16 mouse cellular contexts compared by ENCODE assay signal in genomic region chr9:66279647-66280046, GRCm38 (mm10).
DNase-seq lines count a peak whose midpoint lies in the region; ATAC-seq and TF ChIP-seq lines count a peak whose summit lies in the region.
"Had no signal": no experiment of that assay in that cellular context is flagged by ENCODE, and none has a peak within 500 bp of the region (broad histone marks: within the 10 kb centered on the region; RNA-seq: fewer than 3 reads in every experiment).

No protein-coding gene starts in this region.

- H3K27ac ChIP-seq in heart, embryonic 11.5 days (ENCODE audit: low read depth, low read length): no peak overlapping the region
- peak overlapping the region; percentile 53 for H3K27ac ChIP-seq in small intestine, adult 2 months (ENCODE audit: insufficient read depth, low read depth, low read length)
- no peak overlapping the region for H3K27ac ChIP-seq in liver, embryonic 12.5 days
- H3K27ac ChIP-seq: embryonic facial prominence, embryonic 13.5 days; hindbrain, embryonic 10.5 days; liver, embryonic 13.5 days; lung, embryonic 15.5 days; midbrain, embryonic 13.5 days had no signal

- no peak overlapping the region for H3K4me3 ChIP-seq in heart, embryonic 11.5 days (ENCODE audit: low read depth, low read length)
- H3K4me3 ChIP-seq in small intestine, adult 2 months (ENCODE audit: low read depth, low read length): no peak overlapping the region
- no peak overlapping the region for H3K4me3 ChIP-seq in liver, embryonic 12.5 days
- H3K4me3 ChIP-seq: embryonic facial prominence, embryonic 13.5 days; hindbrain, embryonic 10.5 days; liver, embryonic 13.5 days; lung, embryonic 15.5 days; midbrain, embryonic 13.5 days had no signal

- H3K4me2 ChIP-seq in heart, embryonic 11.5 days: no peak overlapping the region
- no peak overlapping the region for H3K4me2 ChIP-seq in liver, embryonic 12.5 days
- H3K4me2 ChIP-seq: embryonic facial prominence, embryonic 13.5 days; liver, embryonic 13.5 days; lung, embryonic 15.5 days; midbrain, embryonic 13.5 days had no signal

- no peaks in the 10 kb centered on the region for H3K9me3 ChIP-seq in heart, embryonic 11.5 days (replicated peaks; ENCODE audit: control insufficient read depth, low read length)
- H3K9me3 ChIP-seq in liver, embryonic 12.5 days (replicated peaks): no peaks in the 10 kb centered on the region
- H3K9me3 ChIP-seq: embryonic facial prominence, embryonic 13.5 days; hindbrain, embryonic 10.5 days; lung, embryonic 15.5 days; midbrain, embryonic 13.5 days had no signal

- no peak for TF ChIP-seq CTCF in small intestine, adult 2 months (IDR thresholded peaks at IDR 0.05; ENCODE audit: extremely low read depth, insufficient read length, insufficient replicate concordance, low read depth, low read length)

- no peak for TF ChIP-seq POLR2A in small intestine, adult 2 months (IDR thresholded peaks at IDR 0.05; ENCODE audit: low read depth, low read length)

- ATAC-seq in heart, embryonic 11.5 days (replicated peaks; ENCODE audit: insufficient number of reproducible peaks, low FRiP score, low TSS enrichment): no peak
- no peak for ATAC-seq in liver, embryonic 12.5 days
- ATAC-seq: midbrain, embryonic 13.5 days had no signal

- H3K4me1 ChIP-seq in heart, embryonic 11.5 days (ENCODE audit: control insufficient read depth, insufficient read depth, low read length): peaks cover 15% of the 10 kb centered on the region
- H3K4me1 ChIP-seq in small intestine, adult 2 months (ENCODE audit: control insufficient read depth, insufficient read depth, insufficient read length, low read length): peaks cover 34% of the 10 kb centered on the region
- peaks cover 42% of the 10 kb centered on the region for H3K4me1 ChIP-seq in liver, embryonic 12.5 days

- H3K9ac ChIP-seq in heart, embryonic 11.5 days (ENCODE audit: low read depth, low read length): no peak overlapping the region
- H3K9ac ChIP-seq in liver, embryonic 12.5 days: no peak overlapping the region
- H3K9ac ChIP-seq: embryonic facial prominence, embryonic 13.5 days; liver, embryonic 13.5 days; lung, embryonic 15.5 days; midbrain, embryonic 13.5 days had no signal

- no peaks in the 10 kb centered on the region for H3K27me3 ChIP-seq in heart, embryonic 11.5 days (ENCODE audit: control insufficient read depth, insufficient read depth, low read length)
- no peaks in the 10 kb centered on the region for H3K27me3 ChIP-seq in small intestine, adult 2 months (ENCODE audit: control insufficient read depth, insufficient read depth, low read length)
- no peaks in the 10 kb centered on the region; the same call in 1 of the 2 replicates for H3K27me3 ChIP-seq in liver, embryonic 12.5 days (replicated peaks)
- H3K27me3 ChIP-seq: embryonic facial prominence, embryonic 13.5 days; lung, embryonic 15.5 days; midbrain, embryonic 13.5 days had no signal

- no peaks in the 10 kb centered on the region for H3K36me3 ChIP-seq in heart, embryonic 11.5 days (ENCODE audit: control insufficient read depth, insufficient read depth, low read length)
- no peaks in the 10 kb centered on the region for H3K36me3 ChIP-seq in small intestine, adult 2 months (ENCODE audit: control insufficient read depth, insufficient read depth, low read length)
- no peaks in the 10 kb centered on the region for H3K36me3 ChIP-seq in liver, embryonic 12.5 days
- H3K36me3 ChIP-seq: embryonic facial prominence, embryonic 13.5 days; hindbrain, embryonic 10.5 days; liver, embryonic 13.5 days; lung, embryonic 15.5 days; midbrain, embryonic 13.5 days had no signal

- peak; percentile 34 to 40 for DNase-seq in heart, adult 9 months (ENCODE audit: low spot score in 2 of 2)
- peak; percentile 76 for DNase-seq in cerebellum, adult 8-10 months
- DNase-seq in gastrocnemius, adult 8-10 months (ENCODE audit: low spot score in 2 of 2): peak; percentile 86 to 90
- no peak for DNase-seq in frontal cortex, adult 2 months (ENCODE audit: extremely low spot score in 1 of 2, low spot score in 1 of 2)
- no peak for DNase-seq in adipocyte (ENCODE audit: low spot score)
- DNase-seq: adrenal gland, postnatal 10 days; liver, embryonic 13.5 days; right cerebral cortex, postnatal 25 days; thymus, postnatal 36 days had no signal

Comparison
In these comparisons a context has a peak if more than half of its experiments do, and no peak if none do; other contexts are left out.
1. DNase-seq: peak in heart, adult 9 months (2 of 2), cerebellum, adult 8-10 months (single experiment) and gastrocnemius, adult 8-10 months (2 of 2); none in frontal cortex, adult 2 months (0 of 2) and adipocyte (single experiment).